Mouse (Mus musculus): ENCODE measurements at regions not wholly inside any gene's neighbourhood (a gene's known extent, or its start where the extent isn't known, plus 50 kb on each side); places are given as distances from the start of the nearest gene placed in this dataset.

GRCm38 (mm10) chr11:15572716-15573115 lies 684.8 kb upstream of the Vstm2a start:
- no peak for DNase-seq (ENCODE audit: low read depth, low spot score)

GRCm38 (mm10) chr11:15619963-15620362 lies 637.6 kb upstream of the Vstm2a start:
- DNase-seq (ENCODE audit: low read depth, low spot score), result no peak

DNA sequence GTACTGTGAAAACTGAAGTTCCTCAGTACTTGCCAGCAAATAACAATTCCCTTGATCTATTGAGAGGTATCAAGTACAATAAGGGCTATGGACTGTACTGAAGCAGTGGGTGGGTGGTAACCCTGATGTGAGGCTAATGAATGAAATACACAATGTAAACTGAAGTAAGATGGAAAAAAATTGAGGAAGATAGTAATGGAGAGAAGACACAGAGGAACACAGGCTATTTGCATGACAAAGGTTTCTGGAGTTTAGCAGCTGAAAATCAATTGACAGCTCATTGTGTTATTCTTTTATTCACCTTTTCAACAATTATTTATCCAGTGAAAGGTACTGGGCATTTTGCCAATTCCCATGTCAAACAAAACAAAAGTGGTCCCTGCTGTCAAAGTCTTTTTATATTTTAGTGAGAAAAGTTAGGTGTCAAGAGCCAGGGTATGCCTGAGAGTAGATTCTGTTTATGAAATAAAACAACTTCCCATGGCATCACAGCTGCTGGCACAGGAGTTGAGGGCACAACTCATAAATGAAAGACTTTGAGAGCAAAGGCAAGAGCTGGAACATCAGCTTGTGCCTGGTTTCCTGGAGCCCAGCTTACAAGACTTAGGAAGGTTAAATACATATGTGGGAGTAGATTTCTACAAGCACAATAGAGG lies 608.4 kb upstream of the Vstm2a start:
- peak; percentile 1 for DNase-seq (ENCODE audit: low read depth, low spot score)

DNA sequence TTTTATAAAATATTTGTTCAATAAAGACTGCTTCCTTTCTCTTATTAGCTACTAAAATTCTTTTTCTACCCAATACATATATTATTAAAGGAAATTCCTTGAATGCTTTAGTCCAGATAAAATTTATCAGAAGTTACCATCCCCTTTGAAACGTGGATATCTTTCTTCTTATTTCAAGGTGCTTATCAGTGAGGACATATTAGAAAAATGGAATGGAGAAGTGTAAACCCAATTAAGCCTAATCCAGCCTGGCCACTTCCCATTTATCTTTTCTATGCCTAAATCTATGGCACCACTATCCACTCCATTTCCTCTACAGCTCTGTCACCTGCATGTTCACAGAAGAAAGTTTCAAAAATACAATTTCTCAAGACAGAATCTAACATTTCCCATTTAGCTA lies 568.5 kb upstream of the Vstm2a start:
- DNase-seq (ENCODE audit: low read depth, low spot score), result no peak

GRCm38 (mm10) chr11:15698001-15698756 lies 559.3 kb upstream of the Vstm2a start:
- no peak for DNase-seq (ENCODE audit: low read depth, low spot score)

DNA sequence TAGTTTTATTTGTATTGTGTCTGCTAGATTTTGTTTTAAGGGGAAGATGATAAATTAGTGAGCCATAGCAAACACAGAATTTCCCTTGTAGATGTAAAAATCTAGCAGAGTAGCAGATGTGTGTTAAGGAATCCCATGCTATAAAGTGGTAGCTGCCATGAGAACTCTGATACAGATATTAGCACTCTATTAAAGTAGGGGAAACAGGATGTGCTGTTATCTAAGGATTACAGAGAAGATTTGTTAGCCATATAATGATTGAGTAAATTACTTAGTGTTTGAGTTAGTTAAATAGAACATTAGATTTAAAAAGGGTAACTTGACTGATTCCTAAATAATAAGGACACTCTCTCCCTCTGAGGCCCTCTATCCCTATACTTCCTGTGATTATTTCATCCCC lies 541.5 kb upstream of the Vstm2a start:
- no peak for DNase-seq (ENCODE audit: low read depth, low spot score)

GRCm38 (mm10) chr11:15717536-15717935 lies 540.0 kb upstream of the Vstm2a start:
- DNase-seq (ENCODE audit: low read depth, low spot score), result no peak

DNA sequence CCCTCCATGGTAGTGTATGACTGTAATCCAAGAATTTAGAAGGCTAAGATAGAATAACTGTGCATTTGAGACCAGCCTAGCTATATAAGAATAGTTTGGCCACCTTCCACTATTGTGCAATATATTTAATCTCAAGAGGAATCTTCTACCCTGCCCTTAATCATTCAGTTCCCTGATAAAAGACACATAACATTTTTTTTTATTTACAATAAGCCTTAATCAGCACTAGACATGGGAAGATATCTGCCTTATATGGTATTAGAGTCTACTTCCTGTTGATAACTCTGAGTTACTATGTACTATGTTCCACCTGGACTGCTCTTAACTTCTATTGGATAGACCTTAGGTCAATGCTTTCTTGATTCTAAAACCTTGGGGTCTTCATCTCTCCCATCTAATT lies 519.9 kb upstream of the Vstm2a start:
- DNase-seq (ENCODE audit: low read depth, low spot score), result no peak

DNA sequence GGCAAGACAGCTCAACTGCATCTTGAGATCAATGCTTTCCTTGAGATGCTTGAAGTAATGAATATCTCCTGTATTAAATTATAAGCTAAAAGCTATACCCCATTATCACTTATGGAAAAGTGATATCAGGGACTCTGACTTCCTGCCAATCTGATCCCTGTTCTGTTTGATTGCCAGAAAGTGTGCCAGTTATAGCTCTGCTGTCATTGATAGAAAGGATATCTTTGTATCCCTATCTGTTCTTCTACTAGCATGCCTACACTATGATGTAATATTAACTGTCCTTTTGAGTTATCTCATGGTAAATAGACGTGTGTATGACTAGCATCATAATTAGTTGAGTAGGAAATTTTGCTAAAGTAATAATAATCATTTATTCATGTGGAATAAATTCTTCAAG lies 501.5 kb upstream of the Vstm2a start:
- no peak for DNase-seq (ENCODE audit: low read depth, low spot score)

DNA sequence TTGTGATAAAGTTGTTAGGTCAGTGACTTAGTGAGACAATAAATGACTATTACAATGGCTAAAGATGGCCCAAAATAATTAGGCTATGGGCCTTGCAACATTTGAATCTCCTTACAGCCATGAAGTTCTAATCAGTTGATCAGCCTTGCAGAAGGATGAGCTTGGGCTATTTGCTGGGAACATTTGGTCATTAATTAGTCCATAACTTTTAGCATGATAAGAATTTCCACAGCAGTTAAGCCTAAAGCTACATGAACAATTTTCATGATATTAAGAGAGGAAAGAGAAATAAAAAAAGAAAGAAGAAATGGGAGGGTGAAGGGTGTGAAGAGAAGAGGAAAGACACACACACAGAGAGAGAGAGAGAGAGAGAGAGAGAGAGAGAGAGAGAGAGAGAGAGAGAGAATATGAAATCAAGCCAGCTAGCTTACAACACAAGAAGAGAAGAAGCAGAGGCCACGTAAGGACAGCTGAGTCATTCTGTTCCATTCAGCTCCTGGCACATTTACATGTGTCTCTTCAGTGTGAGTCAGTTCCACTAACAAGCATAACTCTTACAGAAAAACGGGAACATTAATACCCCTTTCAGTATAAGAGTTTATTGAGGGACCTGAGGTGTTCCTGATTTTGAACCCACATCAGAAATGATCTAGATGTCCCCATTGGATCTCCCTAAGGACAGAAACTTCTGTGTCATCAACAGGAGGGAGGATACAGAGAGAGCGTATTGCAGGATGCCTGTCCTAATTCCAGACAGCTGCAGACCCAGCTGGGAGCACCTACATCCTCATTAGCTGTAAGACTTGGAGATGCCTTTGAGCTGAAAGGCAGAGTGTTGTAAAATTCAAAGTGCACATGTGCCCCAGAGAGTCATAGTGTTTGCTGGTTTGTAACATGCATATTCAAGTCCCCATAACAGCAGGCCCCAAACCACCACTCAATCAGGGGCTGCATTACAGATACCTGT lies 487.6 kb upstream of the Vstm2a start:
- DNase-seq (ENCODE audit: low read depth, low spot score), result peak; percentile 92

All from brain, adult 2 months (tissue).